Comparison of ENCODE assay signal across 16 mouse cellular contexts in the genomic region with DNA sequence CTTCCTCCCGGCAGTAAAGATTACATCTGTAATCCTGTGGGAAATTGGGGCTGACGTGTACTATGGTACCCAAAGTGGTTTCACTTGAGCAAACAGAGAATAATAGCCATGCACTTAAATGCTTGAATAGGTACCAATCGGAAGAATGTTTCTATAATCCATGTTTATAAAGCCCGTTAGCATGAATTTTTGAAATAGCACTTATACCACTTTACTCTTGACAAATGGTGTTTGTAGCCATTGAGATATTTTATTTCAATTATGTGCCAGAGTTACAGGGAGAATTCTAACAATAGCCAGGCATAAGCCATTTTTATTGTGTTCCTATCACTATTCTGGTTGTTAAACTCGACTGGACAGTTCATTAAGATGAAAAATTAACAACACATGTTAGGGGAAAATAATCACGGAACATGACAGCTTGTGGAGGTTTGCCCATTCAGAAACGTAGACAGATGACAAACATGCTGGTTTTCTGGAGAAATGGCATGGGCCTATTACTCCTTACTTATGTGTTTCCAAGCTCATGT.
"Had no signal": no experiment of that assay in that cellular context is flagged by ENCODE, and none has a peak within 500 bp of the region (broad histone marks: within the 10 kb centered on the region; RNA-seq: fewer than 3 reads in every experiment).

No protein-coding gene starts in this region.

- H3K4me2 ChIP-seq: neural tube, embryonic 12.5 days; neural tube, embryonic 13.5 days; neural tube, embryonic 15.5 days; stomach, embryonic 15.5 days had no signal

- H3K27ac ChIP-seq: neural tube, embryonic 12.5 days; neural tube, embryonic 13.5 days; neural tube, embryonic 15.5 days; stomach, embryonic 15.5 days; stomach, postnatal 0 days had no signal

- H3K4me3 ChIP-seq: neural tube, embryonic 12.5 days; neural tube, embryonic 13.5 days; neural tube, embryonic 15.5 days; stomach, embryonic 15.5 days had no signal

- H3K36me3 ChIP-seq: neural tube, embryonic 12.5 days; neural tube, embryonic 13.5 days; neural tube, embryonic 15.5 days; stomach, embryonic 15.5 days had no signal

- H3K4me1 ChIP-seq: neural tube, embryonic 12.5 days; neural tube, embryonic 13.5 days; neural tube, embryonic 15.5 days; stomach, embryonic 15.5 days had no signal

- DNase-seq: right cerebral cortex, adult 18-20 months; right cerebral cortex, postnatal 14 days; right cerebral cortex, postnatal 25 days; right cerebral cortex, postnatal 4 days; spleen, adult 18-20 months; thymus, adult 18-20 months; thymus, adult 2 months; thymus, postnatal 14 days; thymus, postnatal 25 days; thymus, postnatal 36 days; thymus, postnatal 4 days had no signal

- H3K9ac ChIP-seq: neural tube, embryonic 12.5 days; neural tube, embryonic 13.5 days; neural tube, embryonic 15.5 days; stomach, embryonic 15.5 days had no signal

- H3K27me3 ChIP-seq: neural tube, embryonic 12.5 days; neural tube, embryonic 13.5 days; neural tube, embryonic 15.5 days; stomach, embryonic 15.5 days had no signal

- H3K9me3 ChIP-seq: neural tube, embryonic 12.5 days; neural tube, embryonic 13.5 days; neural tube, embryonic 15.5 days; stomach, embryonic 15.5 days had no signal
